Mouse (Mus musculus) midbrain, embryonic 15.5 days (tissue): Measurements from ENCODE around the gene Bend5. TPM values are rescaled to one million over a fixed set of nuclear protein-coding genes. Genes with fewer than 3 reads are reported as not detected.

Source experiments
- ATAC-seq: fragments of 200-750 bp; cut with Nextera tagmentation; replicated peaks from 2 replicates; pipeline ENCODE4 v1.8.0; 2017; ENCODE audit warnings: moderate TSS enrichment
- H3K27ac ChIP-seq: fragments of 300-500 bp; sonication (generic); 2 replicates; pipeline ENCODE4 v1.5.1; 2015; ENCODE audit warnings: mild to moderate bottlenecking, inconsistent platforms
- H3K27me3 ChIP-seq: fragments of 300-500 bp; sonication (generic); replicated peaks from 2 replicates; pipeline ENCODE4 v1.6.1; 2015; ENCODE audit warnings: inconsistent platforms
- H3K36me3 ChIP-seq: fragments of 300-500 bp; sonication (generic); replicated peaks from 2 replicates; pipeline ENCODE4 v1.6.1; 2015; ENCODE audit warnings: inconsistent platforms
- H3K4me1 ChIP-seq: fragments of 300-500 bp; sonication (generic); 2 replicates; pipeline ENCODE4 v1.6.1; 2015; ENCODE audit warnings: inconsistent platforms
- H3K4me2 ChIP-seq: fragments of 300-500 bp; sonication (generic); 2 replicates; pipeline ENCODE4 v1.6.1; 2015; ENCODE audit warnings: inconsistent platforms, mild to moderate bottlenecking, moderate library complexity
- H3K4me3 ChIP-seq: fragments of 300-500 bp; sonication (generic); 2 replicates; pipeline ENCODE4 v1.5.1; 2015; ENCODE audit warnings: mild to moderate bottlenecking, inconsistent platforms
- H3K9ac ChIP-seq: fragments of 300-500 bp; sonication (generic); 2 replicates; pipeline ENCODE4 v1.6.1; 2015; ENCODE audit warnings: mild to moderate bottlenecking, inconsistent platforms
- H3K9me3 ChIP-seq: fragments of 300-500 bp; sonication (generic); 2 replicates; pipeline ENCODE4 v1.6.1; 2016; ENCODE audit warnings: inconsistent platforms
- WGBS: fragments of 180-500 bp; shearing (Covaris S2); methylation state at CpG from one replicate; pipeline ENCODE4 v1.1.7; 2015; ENCODE audit warnings: mixed read lengths; 5-methylcytosine and 5-hydroxymethylcytosine counted together
- polyA plus RNA-seq: library from polyadenylated mRNA; unstranded; fragments of >200 nt; fragmentation: Nextera tagmentation; extraction: Ambion mirVana; gene quantifications from 2 replicates; pipeline ENCODE4 v1.2.1, GENCODE M21; 2015

The Bend5 gene
- polyA plus RNA-seq, 1 experiment from 2014 or later: 77.5 TPM

DNA sequence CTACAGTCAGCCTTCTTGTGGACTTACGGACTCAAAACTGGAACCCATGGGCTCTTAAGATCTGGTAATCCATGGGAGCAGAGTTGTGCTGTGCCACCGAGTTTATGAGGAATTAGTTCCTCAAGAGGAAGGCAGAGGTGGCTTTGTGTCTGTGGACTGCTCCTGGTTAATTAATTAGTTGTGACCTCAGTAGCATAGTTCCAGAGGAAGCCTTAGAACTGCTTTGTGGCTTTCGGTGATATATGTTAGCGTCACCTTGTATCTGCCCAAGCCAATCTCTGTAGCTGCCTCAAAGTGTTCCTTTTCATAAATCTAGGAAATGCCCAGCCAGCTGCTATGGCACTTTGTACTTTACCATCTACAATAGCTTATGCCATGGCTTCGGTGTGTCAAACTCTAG is 2.9 kb downstream of the Bend5 start:
- Histone ChIP-seq H3K9me3 (no peaks in the 10 kb centered on the region), H3K36me3 (no peaks in the 10 kb centered on the region), H3K4me3 (no peak overlapping the region), H3K27ac (no peak overlapping the region), H3K27me3 (no peaks in the 10 kb centered on the region), H3K4me2 (peak overlapping the region; percentile 72; the same call in 1 of the 2 replicates), H3K4me1 (peaks cover 35% of the 10 kb centered on the region), H3K9ac (no peak overlapping the region)
- no peak for ATAC-seq
- 95% methylated on average over 5 of the region's 5 CpGs for WGBS

DNA sequence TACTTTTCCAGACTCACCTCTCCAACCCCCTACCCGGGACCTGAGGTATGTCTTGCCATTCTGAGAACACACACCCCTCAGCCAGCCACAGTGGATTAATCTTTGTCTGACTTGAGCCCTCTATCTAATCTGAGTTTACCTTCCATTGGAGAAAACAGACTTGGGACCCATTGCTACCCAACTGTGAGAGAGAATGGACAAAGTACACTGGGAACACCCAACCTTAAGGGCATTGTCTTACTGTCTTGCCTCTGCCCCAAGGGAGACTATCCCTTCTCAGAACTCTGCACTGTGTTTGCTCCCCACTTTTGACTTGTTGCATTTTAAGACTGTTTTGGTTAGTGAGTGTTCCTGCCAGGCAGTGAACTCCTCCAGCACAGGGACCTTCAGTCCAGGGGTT is 4.7 kb downstream of the Bend5 start:
- no peaks in the 10 kb centered on the region for H3K9me3 ChIP-seq
- no peak for ATAC-seq
- no peaks in the 10 kb centered on the region for H3K36me3 ChIP-seq
- no peak overlapping the region for H3K27ac ChIP-seq
- no peak overlapping the region for H3K9ac ChIP-seq
- H3K4me2 ChIP-seq: no peak overlapping the region
- no peak overlapping the region for H3K4me3 ChIP-seq
- no peaks in the 10 kb centered on the region for H3K27me3 ChIP-seq
- peaks cover 30% of the 10 kb centered on the region for H3K4me1 ChIP-seq
- WGBS: 92% methylated on average over 1 of the region's 1 CpGs

DNA sequence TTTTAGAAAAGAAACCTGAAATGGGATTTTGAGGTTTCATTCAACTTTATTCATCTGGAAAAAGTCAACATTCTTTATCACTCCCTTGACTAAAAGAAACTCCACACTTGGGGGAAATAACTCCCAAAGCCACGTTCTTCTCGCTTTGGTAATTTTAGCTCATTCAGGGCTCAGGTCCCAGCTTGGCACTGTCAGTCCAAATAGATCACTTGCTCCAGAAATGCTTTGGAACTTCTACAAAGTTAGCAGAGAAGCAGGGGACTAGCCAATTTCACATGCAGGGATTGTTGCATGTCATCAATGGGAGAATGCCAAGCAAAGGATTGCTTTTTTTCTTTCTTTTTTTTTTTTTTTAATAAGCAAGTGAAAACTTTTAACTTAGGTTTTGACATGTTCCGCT is 5.2 kb downstream of the Bend5 start:
- WGBS: 87% methylated on average over 3 of the region's 3 CpGs
- peaks cover 3% of the 10 kb centered on the region; the same call in 1 of the 2 replicates for H3K36me3 ChIP-seq
- no peak overlapping the region for H3K4me2 ChIP-seq
- no peaks in the 10 kb centered on the region for H3K27me3 ChIP-seq
- H3K4me3 ChIP-seq: no peak overlapping the region
- no peak overlapping the region for H3K27ac ChIP-seq
- H3K9ac ChIP-seq: no peak overlapping the region
- peaks cover 30% of the 10 kb centered on the region for H3K4me1 ChIP-seq
- no peaks in the 10 kb centered on the region for H3K9me3 ChIP-seq
- no peak for ATAC-seq

DNA sequence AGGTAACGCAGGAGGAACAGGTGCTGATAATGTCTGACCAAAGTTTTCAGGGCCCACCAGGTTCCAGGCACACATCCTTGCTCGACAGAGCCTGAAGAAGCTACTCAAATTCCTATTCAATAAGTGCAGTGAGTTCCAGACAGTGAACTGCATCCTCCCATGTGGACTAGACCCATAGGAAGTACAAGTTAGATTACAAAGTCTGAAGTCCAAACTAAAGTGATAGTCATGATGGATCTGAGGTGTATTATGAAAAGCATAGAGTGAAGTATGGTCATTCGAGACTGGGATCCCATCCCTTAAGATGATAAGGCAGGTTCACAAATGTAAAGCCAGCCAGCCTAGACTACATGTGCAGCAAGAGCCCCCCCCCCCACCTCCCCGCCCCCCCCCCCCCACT is 6.1 kb downstream of the Bend5 start:
- WGBS: 93% methylated on average over 4 of the region's 4 CpGs
- peaks cover 30% of the 10 kb centered on the region for H3K4me1 ChIP-seq

DNA sequence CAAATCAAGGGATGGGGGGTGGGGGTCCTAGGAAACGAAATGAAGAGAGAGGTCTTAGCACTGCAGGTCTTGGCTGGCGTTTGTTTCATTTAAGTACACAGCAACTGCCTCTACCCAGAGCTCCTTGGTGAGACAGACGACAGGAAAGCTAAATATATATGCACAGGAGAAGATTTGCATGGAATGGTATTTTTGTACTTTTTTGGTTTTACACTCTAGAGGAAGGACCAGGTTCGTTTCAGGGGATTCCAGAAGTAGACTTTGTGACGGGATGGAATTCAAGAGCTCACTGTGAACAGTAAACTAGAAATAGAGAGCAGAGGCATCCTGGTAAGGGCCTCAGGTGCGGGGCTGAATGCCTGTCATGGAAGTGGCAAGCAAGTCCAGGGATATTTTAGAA is 7.0 kb downstream of the Bend5 start:
- Histone ChIP-seq H3K9me3 (no peaks in the 10 kb centered on the region), H3K27ac (no peak overlapping the region), H3K4me2 (no peak overlapping the region), H3K36me3 (peaks cover 8% of the 10 kb centered on the region; the same call in 1 of the 2 replicates), H3K27me3 (no peaks in the 10 kb centered on the region), H3K4me3 (no peak overlapping the region), H3K4me1 (peaks cover 21% of the 10 kb centered on the region), H3K9ac (no peak overlapping the region)
- WGBS: 93% methylated on average over 6 of the region's 6 CpGs
- no peak for ATAC-seq

More for the DNA sequence above, 6.1 kb downstream of the Bend5 start:
- Histone ChIP-seq H3K27me3 (no peaks in the 10 kb centered on the region), H3K9ac (no peak overlapping the region), H3K4me3 (no peak overlapping the region), H3K9me3 (no peaks in the 10 kb centered on the region), H3K4me2 (no peak overlapping the region), H3K36me3 (peaks cover 8% of the 10 kb centered on the region; the same call in 1 of the 2 replicates), H3K27ac (no peak overlapping the region)
- ATAC-seq: no peak

DNA sequence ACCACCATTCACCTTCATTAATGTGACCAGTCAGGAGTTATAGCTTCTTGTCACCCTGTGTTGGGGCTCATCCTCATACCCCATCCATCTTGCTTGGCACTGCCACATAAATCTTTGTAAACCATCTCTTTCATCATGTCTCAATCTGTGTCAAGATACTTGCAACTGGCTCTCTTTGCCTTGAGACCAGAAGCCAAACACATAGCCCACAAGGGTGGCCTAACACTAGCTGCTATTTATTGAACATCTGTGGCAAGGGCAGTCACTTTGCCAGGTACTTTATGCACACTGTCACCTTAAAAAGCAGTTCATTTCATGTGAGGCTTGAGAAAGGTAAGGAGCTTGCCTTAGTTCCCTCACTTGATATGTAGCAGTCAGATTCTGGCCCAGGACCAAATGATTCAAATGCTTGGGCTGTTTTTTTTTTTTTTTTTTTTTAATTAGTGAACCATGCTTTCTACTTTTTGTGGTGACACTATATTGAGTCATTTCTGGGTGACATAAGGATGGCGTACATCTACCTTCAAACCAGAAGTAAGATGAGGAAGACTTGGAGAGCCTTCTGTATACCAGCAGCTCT is 9.7 kb downstream of the Bend5 start:
- no peak overlapping the region for H3K9ac ChIP-seq
- WGBS: 94% methylated on average over 1 of the region's 1 CpGs
- no peaks in the 10 kb centered on the region for H3K9me3 ChIP-seq
- peaks cover 8% of the 10 kb centered on the region; the same call in 1 of the 2 replicates for H3K36me3 ChIP-seq
- H3K4me2 ChIP-seq: no peak overlapping the region
- no peak overlapping the region for H3K4me3 ChIP-seq
- no peaks in the 10 kb centered on the region for H3K27me3 ChIP-seq
- no peak for ATAC-seq
- H3K27ac ChIP-seq: no peak overlapping the region
- peaks cover 8% of the 10 kb centered on the region for H3K4me1 ChIP-seq

DNA sequence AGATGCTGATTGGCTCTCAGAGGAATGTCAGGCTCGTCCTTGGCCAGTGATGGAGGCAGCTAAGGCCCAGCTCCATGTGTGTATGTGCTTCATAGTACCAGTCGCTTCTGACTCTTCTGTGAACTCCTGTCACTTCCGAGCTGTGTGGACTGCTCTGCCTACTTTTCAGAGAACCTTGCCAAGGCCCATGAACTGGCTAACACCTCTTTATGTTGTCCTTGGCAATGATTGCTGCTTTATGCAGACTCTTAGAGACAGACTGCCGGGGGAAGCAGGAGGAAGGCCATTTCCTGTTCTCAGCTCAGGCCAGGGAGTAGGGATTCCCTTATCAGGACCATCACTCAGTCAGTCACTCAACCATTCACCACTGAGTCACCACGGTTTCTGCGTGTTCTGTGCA is 10.4 kb downstream of the Bend5 start:
- 81% methylated on average over 6 of the region's 6 CpGs for WGBS
- Histone ChIP-seq H3K9ac (no peak overlapping the region), H3K4me1 (peaks cover 8% of the 10 kb centered on the region), H3K36me3 (peaks cover 8% of the 10 kb centered on the region; the same call in 1 of the 2 replicates), H3K27ac (no peak overlapping the region), H3K27me3 (no peaks in the 10 kb centered on the region), H3K9me3 (no peaks in the 10 kb centered on the region), H3K4me2 (no peak overlapping the region), H3K4me3 (no peak overlapping the region)
- no peak for ATAC-seq

DNA sequence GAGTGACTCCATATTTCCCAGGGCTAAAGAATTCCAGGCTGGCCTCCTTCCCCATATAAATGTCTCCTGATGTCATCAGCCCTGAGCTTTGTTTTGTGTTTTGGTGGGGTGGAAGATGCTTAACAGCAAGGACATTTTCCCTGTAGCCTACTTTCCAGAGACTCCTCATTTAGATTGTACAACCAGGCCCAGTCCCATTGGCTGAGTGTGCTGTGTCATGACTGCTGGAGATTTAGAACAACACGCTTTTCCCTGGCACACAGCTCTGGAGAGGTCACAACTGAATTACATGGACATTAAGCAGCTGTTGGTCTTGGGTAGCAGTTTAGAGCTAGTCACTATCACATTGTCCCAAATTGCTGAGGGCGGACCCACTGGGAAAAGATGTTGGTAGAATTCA is 16.4 kb downstream of the Bend5 start:
- WGBS: 99% methylated on average over 2 of the region's 2 CpGs

DNA sequence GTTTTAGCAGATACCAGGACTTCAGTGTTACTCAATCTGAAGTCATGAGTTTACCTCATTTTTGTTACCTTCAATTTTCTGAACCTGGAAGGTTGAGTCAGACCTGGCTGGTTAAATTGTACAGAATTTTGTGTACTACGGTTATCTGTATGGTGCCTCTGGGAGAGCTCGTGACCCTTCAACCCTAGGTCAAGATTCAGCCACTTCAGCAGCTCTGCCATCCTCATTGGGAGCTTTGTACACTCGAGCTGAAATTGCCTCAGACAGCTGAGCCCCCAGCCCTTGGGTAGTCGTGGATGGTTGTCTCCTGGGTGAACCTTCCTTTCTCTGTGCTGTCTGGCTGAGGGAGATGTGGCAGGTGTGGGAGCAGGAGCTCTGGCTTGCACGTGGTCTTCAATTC is 17.2 kb downstream of the Bend5 start:
- Histone ChIP-seq H3K9ac (no peak overlapping the region), H3K4me1 (peaks cover 6% of the 10 kb centered on the region; the same call in 1 of the 2 replicates), H3K36me3 (peaks cover 17% of the 10 kb centered on the region), H3K4me3 (no peak overlapping the region), H3K9me3 (no peaks in the 10 kb centered on the region), H3K27ac (no peak overlapping the region), H3K4me2 (no peak overlapping the region), H3K27me3 (no peaks in the 10 kb centered on the region)
- ATAC-seq: no peak
- WGBS: 75% methylated on average over 5 of the region's 5 CpGs

More for the DNA sequence above, 16.4 kb downstream of the Bend5 start:
- H3K9me3 ChIP-seq: no peaks in the 10 kb centered on the region
- peaks cover 6% of the 10 kb centered on the region; the same call in 1 of the 2 replicates for H3K4me1 ChIP-seq
- ATAC-seq: no peak
- H3K4me3 ChIP-seq: no peak overlapping the region
- no peak overlapping the region for H3K27ac ChIP-seq
- peaks cover 17% of the 10 kb centered on the region for H3K36me3 ChIP-seq
- H3K27me3 ChIP-seq: no peaks in the 10 kb centered on the region
- H3K9ac ChIP-seq: no peak overlapping the region
- H3K4me2 ChIP-seq: no peak overlapping the region

DNA sequence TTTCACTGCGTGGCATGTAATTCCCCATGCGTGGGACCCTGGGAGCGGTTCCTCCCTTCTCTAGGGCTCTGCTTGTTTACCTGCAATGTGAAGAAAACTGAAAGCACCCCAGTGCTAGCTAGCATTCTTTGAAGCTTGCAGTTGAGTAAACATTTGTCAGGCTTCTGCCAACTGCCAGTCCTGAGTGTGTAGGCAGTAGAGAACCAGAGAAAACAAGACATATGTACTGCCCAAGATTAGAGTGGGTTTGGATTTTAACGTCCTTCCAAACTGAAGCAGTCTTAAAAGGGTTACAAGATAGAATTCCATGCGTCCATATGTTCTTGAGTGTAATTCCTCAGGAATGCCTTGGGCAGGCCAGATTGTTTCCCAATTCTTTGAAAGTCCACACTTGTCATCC is 17.6 kb downstream of the Bend5 start:
- H3K9ac ChIP-seq: no peak overlapping the region
- peaks cover 19% of the 10 kb centered on the region for H3K36me3 ChIP-seq
- H3K9me3 ChIP-seq: no peaks in the 10 kb centered on the region
- no peaks in the 10 kb centered on the region for H3K27me3 ChIP-seq
- H3K27ac ChIP-seq: no peak overlapping the region
- H3K4me3 ChIP-seq: no peak overlapping the region
- WGBS: 81% methylated on average over 5 of the region's 5 CpGs
- peaks cover 8% of the 10 kb centered on the region; the same call in 1 of the 2 replicates for H3K4me1 ChIP-seq
- no peak overlapping the region for H3K4me2 ChIP-seq
- no peak for ATAC-seq

DNA sequence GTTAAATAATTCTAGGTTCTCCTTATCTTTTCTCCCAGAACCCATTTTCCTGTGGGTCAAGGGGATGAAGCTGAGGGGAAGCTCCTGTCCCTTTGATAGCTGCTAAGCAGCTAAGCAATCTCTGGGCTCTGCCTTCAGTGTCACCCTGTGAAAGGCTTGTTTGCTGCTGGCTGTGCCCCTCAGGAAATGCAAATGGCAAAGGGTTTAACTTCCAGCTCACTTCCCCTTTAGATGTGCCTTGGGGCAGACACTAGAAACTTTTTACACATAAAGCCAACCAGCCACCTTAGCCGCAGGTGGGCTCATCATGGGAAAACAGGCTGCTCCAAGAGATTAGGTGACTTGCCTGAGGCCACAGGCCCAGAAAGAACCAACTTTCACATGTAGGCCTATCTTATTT is 26.9 kb downstream of the Bend5 start:
- H3K4me1 ChIP-seq: peaks cover 55% of the 10 kb centered on the region

DNA sequence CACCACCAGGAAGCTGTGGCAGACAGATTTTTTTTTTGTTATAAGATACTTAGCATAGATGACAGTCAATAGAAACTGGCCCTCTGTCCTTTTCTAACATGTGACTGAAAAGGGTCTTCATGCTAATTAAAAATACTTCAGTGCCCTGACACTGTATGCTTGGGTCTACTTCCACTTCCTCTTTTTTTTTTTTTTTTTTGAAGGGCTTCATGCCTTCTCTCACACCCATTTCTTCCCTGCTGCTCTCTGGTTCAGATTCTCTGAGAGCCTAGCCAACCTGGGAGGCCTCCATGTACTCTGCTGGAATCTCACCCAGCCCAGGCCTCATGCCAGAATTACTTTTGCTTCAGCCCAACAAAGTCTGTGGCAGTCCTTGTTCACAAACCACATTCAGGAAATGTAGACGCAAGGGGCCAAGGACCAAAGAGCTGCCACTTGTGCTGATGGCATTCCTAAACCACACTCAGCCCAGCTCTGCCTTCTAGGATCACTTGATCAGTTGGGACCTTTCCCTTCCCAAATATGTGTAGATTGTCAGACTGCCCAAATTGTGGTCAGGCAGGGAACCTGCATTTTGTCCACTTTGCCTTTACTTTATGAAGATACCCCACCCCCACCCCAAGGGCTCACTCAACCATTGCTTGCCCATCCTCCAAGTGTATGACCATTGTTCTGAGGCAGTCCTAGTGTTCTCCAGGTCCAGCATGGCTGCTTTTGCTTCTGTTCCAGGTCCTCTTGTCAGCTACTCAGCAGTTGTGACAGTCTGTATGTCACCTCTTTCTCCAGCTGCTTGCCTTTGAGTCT is 27.8 kb downstream of the Bend5 start:
- ATAC-seq: no peak
- Histone ChIP-seq H3K27ac (peak overlapping the region; percentile 76), H3K4me3 (no peak overlapping the region), H3K9ac (no peak overlapping the region), H3K36me3 (no peaks in the 10 kb centered on the region; the same call in 1 of the 2 replicates), H3K4me2 (no peak overlapping the region), H3K4me1 (peaks cover 51% of the 10 kb centered on the region), H3K9me3 (no peaks in the 10 kb centered on the region), H3K27me3 (no peaks in the 10 kb centered on the region)
- 83% methylated on average over 1 of the region's 1 CpGs for WGBS

More for the DNA sequence above, 26.9 kb downstream of the Bend5 start:
- no peak overlapping the region for H3K4me3 ChIP-seq
- 65% methylated on average over 1 of the region's 1 CpGs for WGBS
- H3K36me3 ChIP-seq: peaks cover 3% of the 10 kb centered on the region; the same call in 1 of the 2 replicates
- ATAC-seq: no peak
- no peak overlapping the region for H3K4me2 ChIP-seq
- H3K27ac ChIP-seq: no peak overlapping the region
- no peak overlapping the region for H3K9ac ChIP-seq
- no peaks in the 10 kb centered on the region for H3K9me3 ChIP-seq
- no peaks in the 10 kb centered on the region for H3K27me3 ChIP-seq
